Mouse (Mus musculus) kidney, postnatal 36 days (tissue): ENCODE measurements at regions not wholly inside any gene's neighbourhood (a gene's known extent, or its start where the extent isn't known, plus 50 kb on each side); places are given as distances from the start of the nearest gene placed in this dataset.
A peak's percentile ranks its signal among the peaks of the same experiment; 100 is the strongest.

ENCODE experiments used
- DNase-seq, 2 experiments: peaks; one replicate each; pipeline ENCODE4 v3.0.0; 2021 to 2022; ENCODE audit warnings: mixed read lengths in 2 of 2

DNA sequence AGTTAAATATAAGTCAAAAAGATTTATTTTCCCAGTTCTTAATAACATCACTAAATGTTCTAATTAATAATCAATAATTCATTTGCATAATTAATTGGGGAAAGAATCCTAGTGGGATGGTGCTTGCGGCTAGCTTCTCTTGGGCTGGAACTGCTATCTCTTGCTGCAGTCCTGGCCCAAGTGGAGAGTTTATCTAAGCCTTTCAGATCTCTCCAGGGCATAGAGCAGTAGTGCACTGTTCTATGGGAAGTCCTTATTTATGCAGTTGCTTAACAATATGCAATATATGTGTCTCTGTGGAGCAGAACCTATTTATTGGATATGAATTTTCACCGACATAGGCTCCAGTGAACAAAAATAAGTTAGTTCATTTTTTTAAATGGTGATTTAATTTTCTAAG, 308.4 kb upstream of the Camk1g start:
- DNase-seq = no peak

DNA sequence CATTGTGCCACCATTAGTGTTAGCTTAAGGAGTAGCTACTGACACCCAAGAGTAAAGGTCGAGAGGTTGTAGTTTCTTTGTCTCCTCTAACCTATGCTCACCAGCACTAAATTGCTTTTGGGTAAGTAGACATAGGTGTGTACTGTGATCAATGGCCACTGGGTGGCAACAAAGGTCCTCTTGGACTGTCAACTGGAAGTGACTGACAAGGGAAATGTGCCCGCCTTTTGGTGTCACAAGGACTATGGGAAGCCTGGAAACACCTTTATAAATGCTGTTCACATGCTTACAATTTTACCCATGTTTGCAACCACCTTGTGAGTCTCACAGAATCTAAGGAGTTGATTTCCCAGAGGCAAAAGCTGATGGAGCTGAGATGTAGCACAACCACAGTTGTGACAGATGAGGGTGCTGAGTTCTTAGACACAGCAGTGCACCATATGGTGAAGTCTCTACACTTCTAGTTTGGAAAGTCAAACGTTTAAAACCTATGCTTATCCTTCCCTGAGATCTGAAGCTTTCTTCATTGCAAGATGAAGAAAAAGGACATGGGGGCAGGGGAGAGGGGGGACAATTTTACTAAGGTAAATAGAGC, 303.2 kb upstream of the Camk1g start:
- peak; percentile 47 to 80 for DNase-seq

DNA sequence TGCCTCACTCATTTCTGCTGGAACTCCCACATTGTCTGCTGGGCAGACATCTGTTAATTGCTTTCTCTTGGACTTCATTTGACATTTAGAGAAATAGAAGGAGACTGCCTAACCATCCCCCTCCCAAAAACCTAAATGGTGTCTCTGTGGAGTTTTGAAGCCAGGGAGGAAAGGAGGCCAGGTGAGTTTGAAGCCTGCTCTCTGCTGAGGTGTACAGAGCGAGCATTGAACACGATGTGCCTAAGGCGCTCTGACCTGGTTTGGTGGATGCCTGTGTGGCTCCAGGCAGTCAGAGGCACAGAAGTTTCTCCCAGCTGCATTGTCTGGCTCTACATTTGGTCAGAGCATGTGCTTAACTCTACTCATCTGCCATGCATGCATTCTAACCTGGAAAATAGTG, 302.6 kb upstream of the Camk1g start:
- DNase-seq = no peak

DNA sequence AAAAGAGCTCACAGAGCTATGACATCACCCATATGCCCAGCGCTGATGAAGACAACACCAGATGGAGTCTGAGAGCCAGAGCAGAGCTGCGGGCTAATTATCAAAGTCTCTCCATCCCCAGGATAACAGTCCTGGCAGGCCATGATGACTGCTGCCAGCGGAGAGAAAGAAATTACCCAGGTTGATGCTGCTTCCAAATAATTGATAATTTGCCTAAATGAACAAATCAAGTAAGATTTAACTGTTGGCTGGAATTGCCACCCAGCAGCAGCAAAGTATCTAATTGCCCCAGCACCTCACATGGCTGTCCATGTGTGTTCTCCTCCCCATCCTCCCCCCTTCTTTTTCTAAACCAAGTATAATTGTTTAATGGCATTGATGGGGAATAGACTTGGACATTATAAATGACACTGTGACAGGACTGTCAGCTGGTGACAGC, 301.7 kb upstream of the Camk1g start:
- DNase-seq = no peak

DNA sequence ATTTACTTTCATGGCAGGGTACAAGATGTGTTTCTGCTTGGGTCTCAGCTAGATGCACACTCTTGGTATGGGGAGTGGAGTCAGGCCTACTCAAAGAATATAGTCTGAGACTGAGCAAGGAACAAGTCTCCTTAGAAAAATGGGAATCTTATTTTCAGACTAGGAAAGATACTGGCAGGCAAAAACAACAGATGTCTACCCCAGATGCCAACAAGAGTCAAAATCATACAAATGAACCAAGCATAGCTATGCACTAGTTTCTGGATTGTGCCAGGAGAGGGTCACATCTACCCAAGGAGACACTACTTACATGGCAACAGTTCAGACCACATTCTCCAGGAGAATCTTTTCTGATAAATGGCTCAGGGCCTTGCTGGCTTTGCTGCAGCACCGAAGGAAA, 300.9 kb upstream of the Camk1g start:
- DNase-seq = no peak

DNA sequence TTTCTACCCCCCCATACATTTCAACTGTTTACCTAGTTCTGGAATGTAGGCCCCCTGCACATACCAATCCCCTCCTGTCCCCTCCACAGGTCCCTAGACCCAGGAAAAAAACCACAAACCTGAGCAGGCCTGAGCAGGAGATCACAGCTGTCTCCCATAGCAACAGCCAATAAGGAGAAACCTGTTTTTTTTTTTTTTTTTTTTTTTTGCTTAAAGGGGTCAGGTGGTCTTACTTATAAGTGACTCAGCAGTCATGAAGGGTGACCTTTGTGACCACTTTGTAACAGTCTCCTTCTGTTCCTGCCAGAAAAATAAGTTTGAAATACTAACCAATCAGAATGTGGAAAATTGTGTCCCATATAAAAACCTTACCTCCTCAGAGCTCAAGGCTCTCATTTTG, 299.9 kb upstream of the Camk1g start:
- no peak for DNase-seq

DNA sequence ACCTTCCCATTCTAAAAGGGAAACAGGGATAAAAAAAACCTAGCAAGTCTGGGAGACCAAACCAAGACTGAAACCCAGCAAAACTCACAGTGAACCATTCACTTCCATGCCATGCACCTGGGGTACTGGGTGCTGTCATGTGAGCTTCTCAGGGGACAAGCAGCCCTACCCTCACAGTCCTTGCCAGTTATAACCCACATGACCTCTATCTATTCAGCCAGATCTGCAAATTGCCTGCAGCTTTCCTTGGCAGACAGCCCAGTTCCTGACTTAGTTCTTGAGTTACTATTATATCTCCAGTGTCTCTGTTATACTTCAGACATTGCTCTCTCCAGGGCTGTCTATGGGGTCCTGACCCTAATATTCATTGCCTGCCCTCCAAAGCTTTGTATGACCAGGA, 298.7 kb upstream of the Camk1g start:
- DNase-seq = peak; percentile 58 to 72

DNA sequence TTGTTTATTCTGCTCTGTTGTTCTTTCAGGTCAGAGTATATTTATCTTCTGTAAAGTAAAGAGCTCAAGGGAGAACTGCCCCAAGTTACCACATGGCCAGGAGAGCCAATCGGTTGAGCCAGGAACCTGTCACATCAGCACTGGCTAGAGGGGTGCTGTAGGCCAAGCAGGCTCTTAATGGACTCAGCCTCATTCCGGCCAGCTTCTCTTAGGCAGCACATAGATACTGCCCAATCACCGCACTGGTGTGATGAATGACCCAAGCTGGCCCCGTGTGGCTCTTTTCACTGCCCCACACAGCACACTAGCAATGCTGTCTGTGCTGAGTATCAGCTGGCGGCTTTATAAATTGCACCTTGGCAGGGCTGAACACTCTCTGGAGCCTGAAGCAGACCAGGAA, 295.8 kb upstream of the Camk1g start:
- DNase-seq = no peak

DNA sequence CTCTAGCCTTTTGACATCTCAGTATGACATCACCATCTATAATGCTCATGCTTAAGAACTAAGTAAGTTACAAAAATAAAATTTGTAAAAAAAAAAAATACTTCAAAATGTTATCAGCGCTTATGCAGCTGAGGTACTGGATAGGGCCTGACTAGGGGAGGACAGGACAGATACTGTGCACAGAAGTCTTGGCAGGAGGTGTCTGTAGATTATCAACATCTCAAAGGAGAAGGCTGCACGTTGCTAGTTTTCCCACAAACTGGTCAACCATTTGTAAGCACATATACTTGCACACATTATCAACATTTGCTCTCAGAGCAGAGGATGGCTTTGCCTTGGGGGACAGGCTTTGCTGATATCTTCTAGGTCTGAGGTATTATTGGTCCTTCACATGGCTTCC, 294.5 kb upstream of the Camk1g start:
- no peak for DNase-seq

DNA sequence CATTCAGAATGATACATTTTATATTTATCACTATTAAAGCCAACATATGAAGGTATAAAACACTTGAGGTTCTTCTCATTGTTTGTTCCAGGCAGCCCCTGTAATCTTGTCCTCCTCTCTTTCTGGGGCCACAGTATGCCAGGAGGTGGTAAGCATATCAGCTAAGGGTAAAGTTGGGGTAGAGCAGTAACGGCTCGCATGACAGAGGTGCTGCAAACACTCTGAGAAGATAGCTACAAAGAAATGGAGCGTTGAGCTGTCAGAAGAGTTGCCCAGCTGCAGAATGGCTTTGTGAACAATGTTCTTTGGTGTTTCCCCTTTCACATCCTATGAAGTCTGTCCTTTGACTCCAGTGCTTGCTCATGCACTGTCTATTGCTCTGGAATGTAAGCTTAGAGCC, 293.5 kb upstream of the Camk1g start:
- DNase-seq = no peak

DNA sequence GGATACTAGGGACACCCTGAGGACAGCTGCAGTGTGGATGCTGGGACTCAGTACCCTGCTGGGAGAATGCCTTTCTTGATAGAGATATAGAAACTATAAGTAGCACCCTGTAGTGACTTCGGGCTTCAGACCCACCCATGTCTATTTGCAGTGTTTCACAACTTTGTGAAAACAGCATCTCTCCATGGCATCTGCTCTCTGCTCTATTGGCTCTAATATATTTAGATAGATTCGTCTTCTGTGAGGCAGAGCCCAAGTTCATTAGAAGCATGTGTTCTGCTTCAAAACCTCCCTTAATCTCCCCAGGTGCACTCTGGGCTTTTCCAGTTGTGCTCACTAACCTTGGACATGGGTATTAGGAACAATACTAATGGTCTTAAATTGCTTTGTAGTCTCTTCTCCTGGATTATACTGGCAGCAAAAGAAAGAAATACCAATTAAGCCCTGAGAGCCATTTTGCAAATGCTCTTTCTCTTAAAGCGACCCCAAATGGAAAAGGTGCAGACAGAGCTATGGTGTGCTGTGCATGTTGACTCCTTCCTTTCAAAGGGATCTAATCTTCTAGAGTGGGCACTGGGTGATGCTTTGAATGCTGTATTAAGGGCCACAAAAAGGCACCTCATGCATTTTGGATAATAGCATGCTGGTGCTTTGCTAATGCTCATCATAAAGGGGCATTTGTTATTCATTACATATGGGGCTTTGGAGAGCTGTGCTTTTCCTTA, 292.2 kb upstream of the Camk1g start:
- DNase-seq = no peak

DNA sequence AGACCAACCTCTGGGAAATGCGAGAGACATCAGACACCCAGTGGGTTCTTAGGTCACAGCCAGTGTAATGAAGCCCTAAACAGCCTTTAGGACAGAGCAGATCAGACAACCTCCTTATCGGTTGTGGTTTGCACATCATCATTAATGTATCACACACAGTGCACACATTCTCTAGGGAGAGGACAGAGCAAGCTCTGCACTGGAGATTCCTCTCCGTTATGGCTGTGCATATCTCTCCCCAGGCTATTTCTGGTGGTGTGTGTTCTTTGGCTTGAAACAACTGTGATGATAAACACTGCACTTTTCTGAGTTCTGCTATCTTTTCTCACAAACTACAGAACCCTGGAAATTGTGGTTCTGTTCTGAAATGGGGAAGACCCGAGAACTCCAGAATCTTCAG, 291.3 kb upstream of the Camk1g start:
- DNase-seq = no peak

DNA sequence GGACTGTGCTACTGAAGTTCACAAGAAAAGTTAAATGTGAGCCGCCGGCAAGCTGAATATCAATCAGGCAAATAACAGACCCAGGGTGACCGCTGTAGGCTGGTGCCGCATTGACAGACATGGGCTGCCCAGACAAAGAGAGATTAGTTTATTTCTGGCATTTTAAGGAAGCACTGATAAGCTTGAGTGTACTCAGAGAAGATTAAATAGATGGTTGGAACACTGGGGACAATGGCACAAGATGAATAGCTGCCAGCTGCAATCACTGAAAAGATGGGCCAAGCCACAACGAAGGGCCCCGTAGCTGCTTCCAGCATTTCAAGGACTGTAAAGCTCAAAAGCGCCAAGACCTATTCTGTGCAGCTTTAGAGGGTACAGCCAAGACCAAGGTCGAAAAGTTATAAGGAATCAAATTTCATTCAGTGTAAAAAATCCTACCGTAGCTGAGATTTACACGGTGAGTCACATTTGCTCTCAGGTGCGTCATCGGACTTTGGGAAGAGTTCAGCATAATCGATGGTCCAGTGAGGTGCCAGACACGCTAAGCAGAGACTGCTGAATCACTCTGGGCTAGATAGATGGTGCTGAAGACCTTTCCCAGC, 285.1 kb upstream of the Camk1g start:
- no peak for DNase-seq

DNA sequence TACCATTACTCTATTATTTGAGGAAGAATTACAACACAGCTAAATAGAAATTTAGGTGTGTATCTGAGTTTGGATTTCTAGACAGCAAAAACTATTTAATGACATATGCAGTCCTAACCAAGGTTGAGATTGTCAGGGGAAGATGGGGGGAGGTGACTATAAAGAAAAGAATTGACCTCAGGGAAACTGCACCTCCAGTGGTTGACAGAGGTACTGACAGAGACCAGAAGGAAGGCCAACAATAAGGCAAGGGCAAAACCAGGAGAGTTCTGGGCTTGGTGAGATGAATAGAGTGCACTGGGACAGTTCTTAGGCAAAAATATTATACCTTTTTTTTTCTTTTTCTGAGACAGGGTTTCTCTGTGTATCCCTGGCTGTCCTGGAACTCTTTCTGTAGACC, 280.2 kb upstream of the Camk1g start:
- peak in 1 of 2 experiments; percentile 6 for DNase-seq

DNA sequence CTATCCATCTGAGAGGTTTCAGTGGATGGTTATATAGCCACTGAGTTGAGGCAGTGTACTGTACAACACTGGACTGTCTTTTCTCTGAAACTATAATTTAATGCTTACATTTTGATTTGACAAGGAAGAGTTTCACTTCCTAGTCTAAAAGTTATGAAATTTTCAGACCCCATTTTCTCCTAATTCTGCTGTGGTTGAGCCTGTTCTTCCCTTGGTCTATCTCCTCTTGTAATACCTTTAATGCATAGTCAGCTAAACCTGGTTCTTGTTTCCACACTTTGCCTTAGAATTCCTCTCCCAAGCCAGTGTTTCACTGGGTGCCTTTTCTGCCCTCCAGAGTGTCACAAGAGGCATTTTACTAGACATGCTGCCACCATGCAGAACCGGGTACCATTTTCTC, 279.3 kb upstream of the Camk1g start:
- DNase-seq = no peak

DNA sequence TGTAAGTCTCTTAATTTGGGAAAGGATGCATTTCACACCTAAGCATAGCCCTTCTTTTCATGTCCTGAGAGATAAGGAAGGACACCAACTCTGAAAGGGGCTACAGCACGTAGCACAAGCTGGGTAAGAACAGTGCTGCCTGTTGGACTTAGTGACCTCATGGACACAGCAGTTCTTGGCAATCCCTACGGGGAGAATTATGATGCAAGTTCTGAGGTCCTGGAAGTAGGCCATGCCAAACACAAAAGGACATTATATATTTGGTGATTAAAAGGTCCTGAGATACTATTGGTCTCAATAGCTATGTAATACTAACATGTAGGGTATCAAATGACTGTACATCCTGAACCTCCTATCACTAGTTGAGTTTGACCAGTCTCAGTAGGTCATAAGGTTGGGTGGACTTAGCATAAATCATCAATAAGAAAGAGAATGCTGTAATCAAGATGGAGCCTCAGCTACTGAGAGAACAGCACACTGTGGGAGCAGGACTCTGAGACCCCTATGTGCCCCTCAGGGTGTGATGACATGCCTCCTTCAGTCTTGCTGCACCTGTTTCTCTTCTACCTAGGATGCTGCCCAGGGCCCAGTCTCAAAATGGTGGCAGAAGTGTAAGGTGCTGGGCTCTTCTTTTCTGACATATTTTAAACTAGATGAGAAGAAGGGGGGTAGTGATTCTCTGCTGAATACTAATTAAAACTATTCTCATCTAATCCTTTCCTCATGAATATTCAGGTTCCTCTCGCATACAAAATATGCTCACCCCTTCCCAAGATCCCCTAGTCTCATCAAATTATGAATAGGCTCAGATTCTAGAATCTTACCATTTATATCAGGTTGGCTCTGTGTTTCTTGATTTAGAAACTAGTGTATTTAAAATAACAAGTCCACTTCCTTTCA, 277.5 kb upstream of the Camk1g start:
- no peak for DNase-seq

DNA sequence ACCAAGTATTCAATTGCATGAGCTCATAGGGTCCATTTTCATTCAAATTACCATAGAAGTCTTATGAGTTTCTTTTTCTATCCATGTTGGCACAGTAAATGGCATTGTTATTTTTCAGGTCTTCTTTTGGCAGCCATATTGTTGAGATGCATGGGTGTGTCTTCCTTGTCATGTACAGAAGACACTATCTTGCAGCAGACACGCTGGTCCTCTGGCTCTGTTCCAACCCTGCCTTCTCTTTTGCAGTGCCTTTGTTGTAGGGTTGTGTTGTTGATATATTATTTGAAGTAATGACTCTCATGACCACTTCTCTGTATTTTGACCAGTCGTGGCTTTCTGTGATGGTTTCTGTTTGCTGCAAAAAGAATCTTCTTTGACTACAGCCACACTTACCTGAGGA, 274.4 kb upstream of the Camk1g start:
- no peak for DNase-seq

DNA sequence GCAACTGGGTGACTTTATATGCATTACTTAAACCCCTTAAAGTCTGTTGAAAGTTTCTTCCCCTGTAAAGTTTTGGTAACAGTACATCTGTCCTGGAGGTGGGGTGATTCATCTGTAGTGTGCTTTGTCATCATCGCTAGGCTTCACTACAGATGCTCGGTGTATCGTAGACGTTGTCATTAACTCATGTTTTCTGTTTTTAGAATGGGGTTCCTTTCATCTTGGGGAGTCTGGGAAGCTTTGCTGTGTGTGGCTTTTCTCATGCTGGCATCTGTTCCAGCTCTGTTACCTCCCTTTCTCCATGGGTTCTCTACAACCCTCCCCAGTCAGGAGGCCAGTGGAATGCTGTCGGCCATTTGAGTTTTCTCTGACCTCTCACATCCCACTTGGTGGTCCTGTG, 266.4 kb upstream of the Camk1g start:
- no peak for DNase-seq

DNA sequence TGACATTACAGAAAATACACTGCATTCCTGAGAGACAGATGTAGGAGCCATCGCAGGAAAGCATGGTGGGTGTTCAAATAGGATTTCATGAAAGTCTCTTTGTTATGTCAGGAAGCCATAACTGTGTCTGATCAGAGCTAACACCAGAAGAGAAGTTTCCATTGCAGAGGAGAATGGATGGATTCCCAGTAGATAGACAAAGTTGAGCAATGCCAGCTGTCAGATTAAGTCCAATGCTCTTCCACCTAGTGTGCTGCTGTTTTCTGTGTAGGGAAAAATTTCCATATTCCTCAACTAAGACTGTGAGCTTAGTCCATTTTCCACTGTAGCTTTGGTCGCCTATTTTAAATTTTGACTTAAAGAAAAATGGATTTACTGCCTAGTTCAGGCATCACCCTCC, 262.0 kb upstream of the Camk1g start:
- DNase-seq = no peak

DNA sequence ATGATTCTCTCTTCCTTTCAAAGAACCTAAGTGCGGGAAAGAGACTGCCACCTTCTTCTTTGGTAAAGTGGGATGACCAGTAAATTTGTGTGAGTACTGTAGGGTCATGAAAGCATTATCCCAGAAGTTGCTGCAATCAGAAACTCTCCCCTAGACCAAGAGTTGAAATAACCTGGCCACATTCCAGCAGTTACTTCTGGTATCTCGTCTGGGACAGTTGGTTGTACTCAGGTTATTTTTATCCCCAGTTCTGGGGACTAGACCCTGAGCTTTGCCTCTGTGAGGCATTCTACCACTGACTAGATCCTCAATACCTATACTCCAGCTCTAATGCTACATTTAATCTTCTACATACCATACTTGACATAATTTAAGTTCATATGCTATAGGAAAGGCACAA, 259.8 kb upstream of the Camk1g start:
- DNase-seq = no peak

DNA sequence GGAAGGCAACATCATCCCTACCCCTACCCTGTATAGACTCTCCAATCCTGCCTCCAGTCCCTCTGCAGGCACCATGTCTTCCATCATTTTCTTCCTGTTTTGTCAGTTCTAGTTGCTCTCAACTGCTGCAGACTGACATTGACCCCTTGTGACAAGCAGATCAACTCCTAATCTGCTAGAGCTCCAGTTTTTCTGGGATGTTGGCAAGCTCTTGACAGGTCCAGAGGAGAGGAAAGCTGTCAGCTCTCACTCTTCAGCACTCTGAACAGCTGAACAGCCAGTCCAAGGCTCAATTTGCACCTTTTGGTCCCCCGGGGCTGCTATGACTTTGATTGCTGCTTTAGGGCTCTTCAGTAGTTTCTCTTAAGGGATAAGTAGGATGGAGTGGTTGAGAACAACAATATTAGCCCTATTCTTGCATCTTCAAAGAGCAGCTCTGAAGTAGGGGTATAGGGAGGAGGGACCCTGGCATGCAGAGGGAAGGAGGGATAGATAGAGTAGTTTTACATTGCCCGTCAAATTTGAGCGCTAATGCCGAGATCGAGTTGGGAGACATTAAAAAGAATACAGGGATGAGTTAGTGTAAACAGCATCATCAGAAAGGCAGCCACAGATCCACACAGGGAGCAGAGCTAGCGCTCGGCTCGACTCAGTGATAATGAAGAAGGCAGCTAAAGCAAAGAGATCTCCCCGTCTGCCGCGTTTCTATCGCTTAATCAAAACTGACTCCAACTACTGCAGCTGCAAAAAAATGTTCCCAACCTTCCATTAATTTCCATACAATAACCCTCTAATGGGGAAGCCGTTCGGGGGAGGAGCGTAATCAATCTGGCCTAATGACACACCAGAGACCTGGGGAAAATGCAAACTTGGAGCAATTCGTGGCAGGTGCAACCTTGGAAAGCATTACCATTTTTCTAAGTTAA, 257.1 kb upstream of the Camk1g start:
- no peak for DNase-seq
